Mouse (Mus musculus) lung, postnatal 0 days (tissue): ENCODE measurements at regions not wholly inside any gene's neighbourhood (a gene's known extent, or its start where the extent isn't known, plus 50 kb on each side); places are given as distances from the start of the nearest gene placed in this dataset.

ENCODE experiments used
- ATAC-seq: fragments of 200-750 bp; cut with Nextera tagmentation; 2 replicates; pipeline ENCODE4 v1.8.0; 2017; ENCODE audit warnings: moderate library complexity
- DNase-seq: peaks from one replicate; pipeline ENCODE4 v3.0.0-alpha.2; 2016; ENCODE audit warnings: low spot score
- H3K27ac ChIP-seq: fragments of 300-500 bp; sonication (generic); 2 replicates; pipeline ENCODE4 v1.5.1; 2014; ENCODE audit warnings: antibody characterized with exemption, mild to moderate bottlenecking, low read length, mixed read lengths
- H3K27me3 ChIP-seq: fragments of 300-500 bp; sonication (generic); replicated peaks from 2 replicates; pipeline ENCODE4 v1.6.1; 2014; ENCODE audit warnings: low read length, mixed read lengths; ENCODE audit not compliant: insufficient read depth
- H3K36me3 ChIP-seq: fragments of 300-500 bp; sonication (generic); 2 replicates; pipeline ENCODE4 v1.6.1; 2014; ENCODE audit warnings: low read length, mixed read lengths; ENCODE audit not compliant: insufficient read depth
- H3K4me1 ChIP-seq: fragments of 300-500 bp; sonication (generic); 2 replicates; pipeline ENCODE4 v1.6.1; 2014; ENCODE audit warnings: antibody characterized with exemption, low read depth, low read length, mixed read lengths; ENCODE audit not compliant: insufficient read depth
- H3K4me2 ChIP-seq: fragments of 300-500 bp; sonication (generic); replicated peaks from 2 replicates; pipeline ENCODE4 v1.6.1; 2014; ENCODE audit warnings: low read depth, mild to moderate bottlenecking, low read length, moderate library complexity, mixed read lengths
- H3K4me3 ChIP-seq: fragments of 300-500 bp; sonication (generic); 2 replicates; pipeline ENCODE4 v1.5.1; 2014; ENCODE audit warnings: low read depth, low read length
- H3K9ac ChIP-seq: fragments of 300-500 bp; sonication (generic); replicated peaks from 2 replicates; pipeline ENCODE4 v1.6.1; 2014; ENCODE audit warnings: low read depth, mild to moderate bottlenecking
- H3K9me3 ChIP-seq: fragments of 300-500 bp; sonication (generic); 2 replicates; pipeline ENCODE4 v1.6.1; 2016; ENCODE audit warnings: low read length, mixed read lengths
- CTCF ChIP-seq: IDR thresholded peaks from 2 replicates; pipeline ENCODE4 v1.5.1; 2016; ENCODE audit warnings: antibody characterized with exemption, mild to moderate bottlenecking
- EP300 ChIP-seq: IDR thresholded peaks from 2 replicates; pipeline ENCODE4 v1.6.1; 2016; ENCODE audit warnings: antibody characterized with exemption, mild to moderate bottlenecking, control low read depth
- WGBS: fragments of 180-500 bp; shearing (Covaris S2); extraction: QIAGEN DNeasy Blood & Tissue Kit; methylation state at CpG from one replicate; pipeline ENCODE4 v1.1.7; 2014; 5-methylcytosine and 5-hydroxymethylcytosine counted together

DNA sequence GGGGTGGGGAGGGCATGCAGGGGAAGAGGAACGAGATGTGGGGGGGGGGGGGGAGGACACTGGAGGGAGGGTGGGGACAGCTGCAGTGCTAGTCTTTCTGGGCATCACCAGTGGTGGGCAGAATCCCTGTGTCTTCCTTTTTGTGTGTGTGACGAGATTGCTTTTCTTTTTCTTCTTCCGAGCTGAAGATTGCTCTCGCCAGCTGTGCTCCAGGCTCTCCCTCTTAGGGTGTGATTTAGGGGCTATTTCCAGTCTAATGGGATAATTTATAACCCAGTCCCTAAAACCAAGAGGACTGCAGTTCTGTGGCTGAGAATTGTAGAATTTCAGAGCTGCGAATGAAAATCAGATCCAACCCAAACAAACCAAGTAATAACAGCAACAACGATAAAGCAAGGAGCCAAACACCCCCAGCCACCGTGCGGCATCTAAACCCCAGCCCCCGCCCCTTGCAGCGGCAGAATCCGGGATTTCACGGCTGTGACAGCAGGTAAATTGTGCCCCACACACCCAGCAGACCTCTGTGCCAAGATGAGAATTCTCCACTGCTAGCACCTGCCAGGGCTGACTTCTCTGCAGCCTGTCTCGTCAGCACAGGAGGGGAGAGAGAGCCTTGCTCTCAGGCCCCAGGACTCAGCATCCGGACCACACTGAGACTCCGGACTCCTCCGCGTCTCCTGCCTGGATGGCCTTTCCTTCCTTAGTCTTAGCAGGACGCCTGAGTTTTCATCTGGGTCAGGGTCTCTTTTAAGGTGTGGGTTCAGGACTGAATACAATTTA, 104.3 kb downstream of the Rpl14 start:
- no peak overlapping the region for H3K27ac ChIP-seq
- no peak for DNase-seq
- 4% methylated on average over 17 of the region's 18 CpGs for WGBS
- no peak for TF ChIP-seq EP300
- TF ChIP-seq CTCF = no peak
- H3K4me1 ChIP-seq = peaks cover 4% of the 10 kb centered on the region
- H3K9me3 ChIP-seq = no peaks in the 10 kb centered on the region
- H3K27me3 ChIP-seq = no peaks in the 10 kb centered on the region
- peak overlapping the region; percentile 4; the same call in 1 of the 2 replicates for H3K4me3 ChIP-seq
- no peaks in the 10 kb centered on the region for H3K36me3 ChIP-seq
- no peak overlapping the region; the same call in 1 of the 2 replicates for H3K9ac ChIP-seq
- H3K4me2 ChIP-seq = peak overlapping the region; percentile 47
- ATAC-seq = peak; percentile 14; the same call in 1 of the 2 replicates

DNA sequence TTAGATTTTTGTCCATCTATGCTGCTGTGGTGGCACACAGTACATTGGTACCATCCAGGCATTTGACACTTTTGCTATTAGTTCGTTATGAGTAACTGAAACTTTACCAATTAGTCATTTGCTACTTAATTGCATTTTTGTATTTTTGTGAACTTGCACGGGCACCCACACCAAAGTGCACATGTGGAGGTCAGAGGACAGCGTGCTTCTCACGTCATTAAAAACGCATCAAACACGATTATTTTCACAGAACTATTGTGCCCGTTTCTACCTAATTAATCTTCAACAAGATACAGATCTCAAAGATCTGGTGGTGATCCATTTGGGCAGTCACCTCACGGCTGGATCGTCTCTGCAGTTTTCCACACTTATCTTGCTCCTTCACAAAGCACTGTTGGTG, 105.1 kb downstream of the Rpl14 start:
- H3K4me3 ChIP-seq = no peak overlapping the region
- 31% methylated on average over 9 of the region's 9 CpGs for WGBS
- no peak overlapping the region for H3K9ac ChIP-seq
- no peaks in the 10 kb centered on the region for H3K36me3 ChIP-seq
- H3K4me2 ChIP-seq = no peak overlapping the region; the same call in 1 of the 2 replicates
- no peak for TF ChIP-seq CTCF
- TF ChIP-seq EP300 = no peak
- no peak overlapping the region for H3K27ac ChIP-seq
- no peak for DNase-seq
- ATAC-seq = no peak
- no peaks in the 10 kb centered on the region for H3K9me3 ChIP-seq
- H3K27me3 ChIP-seq = no peaks in the 10 kb centered on the region
- peaks cover 4% of the 10 kb centered on the region for H3K4me1 ChIP-seq

DNA sequence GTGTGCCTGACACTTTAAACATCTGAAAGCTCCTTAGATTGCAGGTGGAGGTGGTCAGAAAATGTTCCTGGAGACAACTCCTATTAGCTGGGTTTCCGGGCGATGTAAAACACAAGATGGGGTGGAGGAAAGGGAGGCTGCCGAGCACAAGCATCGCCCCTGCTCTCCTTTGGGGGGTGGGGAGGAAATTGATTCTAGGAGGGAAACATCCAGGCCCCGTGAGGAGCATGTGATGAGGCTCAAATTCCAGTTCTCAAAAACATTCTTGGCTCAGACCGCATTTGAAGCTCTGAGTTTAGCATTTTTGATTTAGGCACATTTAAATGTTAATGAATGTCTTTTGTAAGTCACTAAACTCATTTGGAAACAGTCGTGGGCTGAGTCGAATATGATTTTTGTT, 105.5 kb downstream of the Rpl14 start:
- H3K36me3 ChIP-seq = no peaks in the 10 kb centered on the region
- no peak overlapping the region for H3K9ac ChIP-seq
- DNase-seq (no peak), ATAC-seq (no peak)
- H3K27me3 ChIP-seq = no peaks in the 10 kb centered on the region
- no peak for TF ChIP-seq CTCF
- TF ChIP-seq EP300 = no peak
- H3K27ac ChIP-seq = no peak overlapping the region
- no peak overlapping the region for H3K4me2 ChIP-seq
- H3K4me3 ChIP-seq = no peak overlapping the region
- no peaks in the 10 kb centered on the region for H3K9me3 ChIP-seq
- 41% methylated on average over 8 of the region's 8 CpGs for WGBS
- H3K4me1 ChIP-seq = peaks cover 4% of the 10 kb centered on the region

DNA sequence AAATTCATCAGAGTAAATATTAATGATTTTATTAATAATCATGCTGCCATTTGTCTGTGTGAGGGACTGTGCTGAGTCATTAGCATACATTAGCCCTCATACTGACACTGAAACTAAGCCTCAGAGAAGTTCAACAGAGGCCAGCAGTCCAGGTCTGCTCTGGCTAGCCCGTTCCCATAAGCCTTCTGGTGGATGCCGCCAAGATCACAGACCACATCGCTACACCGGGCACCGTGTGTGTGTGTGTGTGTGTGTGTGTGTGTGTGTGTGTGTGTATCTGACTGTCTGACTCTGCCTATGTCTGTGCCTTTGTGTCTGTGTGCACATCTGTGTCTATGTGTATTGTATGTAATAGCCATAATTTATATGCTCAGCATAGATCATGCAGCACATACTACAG, 106.0 kb downstream of the Rpl14 start:
- ATAC-seq (no peak), DNase-seq (no peak)
- WGBS = 87% methylated on average over 5 of the region's 5 CpGs
- no peak overlapping the region for H3K27ac ChIP-seq
- H3K9me3 ChIP-seq = no peaks in the 10 kb centered on the region
- no peak for TF ChIP-seq CTCF
- TF ChIP-seq EP300 = no peak
- no peak overlapping the region for H3K4me3 ChIP-seq
- peaks cover 4% of the 10 kb centered on the region for H3K4me1 ChIP-seq
- no peak overlapping the region for H3K4me2 ChIP-seq
- H3K9ac ChIP-seq = no peak overlapping the region
- H3K27me3 ChIP-seq = no peaks in the 10 kb centered on the region
- H3K36me3 ChIP-seq = no peaks in the 10 kb centered on the region

DNA sequence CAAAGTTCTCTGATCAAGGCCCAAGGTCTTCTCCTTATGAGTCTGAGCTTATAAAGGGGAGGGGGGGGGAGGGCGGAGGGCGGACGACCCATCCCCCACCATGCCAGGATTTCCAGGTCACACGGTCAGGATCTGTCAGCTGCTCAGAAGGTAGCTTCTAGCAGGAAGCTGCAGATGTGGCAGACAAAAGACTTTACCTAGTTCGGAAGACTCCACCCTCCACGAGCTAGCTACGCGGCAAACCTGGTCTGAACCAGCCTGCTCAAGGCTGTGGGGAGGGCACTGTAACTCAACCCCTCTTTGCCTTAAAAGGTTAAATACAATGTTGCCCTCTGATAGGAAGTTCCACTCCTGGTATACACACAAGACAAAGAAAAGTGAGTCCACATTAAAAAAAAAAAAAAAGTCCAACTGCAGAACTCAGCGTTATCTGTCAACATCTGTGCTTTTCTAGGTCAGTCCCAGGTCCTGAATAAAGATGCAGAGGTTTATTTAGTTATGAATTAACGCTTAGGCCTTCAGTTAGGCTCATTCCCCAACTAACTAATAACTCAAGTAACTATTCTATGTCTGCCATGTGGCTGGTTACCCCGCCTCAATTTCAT, 108.7 kb downstream of the Rpl14 start:
- no peaks in the 10 kb centered on the region for H3K9me3 ChIP-seq
- 43% methylated on average over 11 of the region's 11 CpGs for WGBS
- ATAC-seq (no peak), DNase-seq (no peak)
- TF ChIP-seq EP300 (no peak), CTCF (no peak)
- H3K4me3 ChIP-seq = no peak overlapping the region
- no peak overlapping the region for H3K27ac ChIP-seq
- H3K36me3 ChIP-seq = no peaks in the 10 kb centered on the region
- H3K9ac ChIP-seq = no peak overlapping the region
- H3K4me2 ChIP-seq = no peak overlapping the region
- H3K4me1 ChIP-seq = peaks cover 4% of the 10 kb centered on the region
- no peaks in the 10 kb centered on the region for H3K27me3 ChIP-seq

DNA sequence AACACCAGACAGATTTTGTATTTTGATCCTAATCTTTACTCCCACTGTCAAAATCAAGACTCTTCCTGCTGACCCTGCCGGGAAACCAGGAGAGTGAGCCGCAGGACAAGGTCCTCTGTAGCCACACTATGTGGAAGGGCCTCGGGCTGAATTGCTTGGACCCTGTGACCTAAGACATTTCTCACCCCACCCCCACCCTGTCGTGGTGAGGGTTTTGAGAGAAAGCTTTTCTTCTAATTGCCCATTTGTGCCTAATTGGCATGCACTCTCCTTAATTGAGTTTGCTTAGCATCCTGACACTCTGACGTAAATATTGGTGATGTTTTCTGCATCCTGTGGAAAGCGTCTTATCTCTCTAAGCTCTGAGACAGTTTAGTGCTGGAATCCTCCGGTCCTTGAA, 110.2 kb downstream of the Rpl14 start:
- H3K9ac ChIP-seq = no peak overlapping the region
- H3K36me3 ChIP-seq = no peaks in the 10 kb centered on the region
- DNase-seq (no peak), ATAC-seq (no peak)
- H3K27ac ChIP-seq = no peak overlapping the region
- H3K4me3 ChIP-seq = no peak overlapping the region
- 30% methylated on average over 7 of the region's 7 CpGs for WGBS
- H3K9me3 ChIP-seq = no peaks in the 10 kb centered on the region
- TF ChIP-seq EP300 (no peak), CTCF (no peak)
- H3K4me2 ChIP-seq = no peak overlapping the region
- H3K4me1 ChIP-seq = no peaks in the 10 kb centered on the region
- no peaks in the 10 kb centered on the region for H3K27me3 ChIP-seq
